Comparison of ENCODE assay signal across 26 mouse cellular contexts in genomic region chr17:73055611-73056010, GRCm38 (mm10). TPM values are rescaled to one million over a fixed set of nuclear protein-coding genes. Genes with fewer than 3 reads are reported as not detected.
DNase-seq lines count a peak whose midpoint lies in the region; ATAC-seq and TF ChIP-seq lines count a peak whose summit lies in the region.
"Had no signal": no experiment of that assay in that cellular context is flagged by ENCODE, and none has a peak within 500 bp of the region (broad histone marks: within the 10 kb centered on the region; RNA-seq: fewer than 3 reads in every experiment).

No protein-coding gene starts in this region.

- H3K4me2 ChIP-seq in kidney, embryonic 14.5 days (replicated peaks; ENCODE audit: low read depth, low read length), result no peak overlapping the region
- H3K4me2 ChIP-seq: embryonic facial prominence, embryonic 12.5 days; embryonic facial prominence, embryonic 15.5 days; hindbrain, embryonic 13.5 days had no signal

- no peaks in the 10 kb centered on the region for H3K36me3 ChIP-seq in kidney, embryonic 14.5 days (ENCODE audit: control insufficient read depth, insufficient read depth, low read length)
- H3K36me3 ChIP-seq in thymus, adult 2 months (ENCODE audit: control insufficient read depth, insufficient read depth, low read length), result no peaks in the 10 kb centered on the region
- H3K36me3 ChIP-seq: embryonic facial prominence, embryonic 12.5 days; embryonic facial prominence, embryonic 15.5 days; G1E; hindbrain, embryonic 10.5 days; hindbrain, embryonic 13.5 days had no signal

- no peak overlapping the region for H3K4me3 ChIP-seq in kidney, embryonic 14.5 days (ENCODE audit: low read length)
- H3K4me3 ChIP-seq in thymus, adult 2 months (ENCODE audit: control insufficient read depth, insufficient read depth, low read length), result no peak overlapping the region
- H3K4me3 ChIP-seq: embryonic facial prominence, embryonic 12.5 days; embryonic facial prominence, embryonic 15.5 days; gastrocnemius, adult 2 months; hindbrain, embryonic 10.5 days; hindbrain, embryonic 13.5 days had no signal

- WGBS in kidney, embryonic 14.5 days, result 70% methylated on average over 6 of the region's 6 CpGs
- WGBS in thymus, adult 2 months, result 88% methylated on average over 6 of the region's 6 CpGs

- TF ChIP-seq CTCF in thymus, adult 2 months (IDR thresholded peaks at IDR 0.05; ENCODE audit: borderline replicate concordance, control insufficient read depth, extremely low read depth, insufficient read depth, low read length, poor library complexity), result no peak

- no peak for TF ChIP-seq POLR2A in thymus, adult 2 months (IDR thresholded peaks at IDR 0.05; ENCODE audit: control insufficient read depth, extremely low read depth, insufficient read depth, low read length, poor library complexity)

- no peak for ATAC-seq in kidney, embryonic 14.5 days (ENCODE audit: low FRiP score, low TSS enrichment)
- ATAC-seq in CD4-positive, CD25-positive, alpha-beta regulatory T cell, adult 4 months, result peak; percentile 39
- ATAC-seq: forebrain, embryonic 14.5 days; forebrain, postnatal 0 days; hindbrain, embryonic 16.5 days; Patski had no signal

- H3K4me1 ChIP-seq in kidney, embryonic 14.5 days (ENCODE audit: control insufficient read depth, insufficient read depth, low read length), result peaks cover 16% of the 10 kb centered on the region; the same call in 1 of the 2 replicates
- H3K4me1 ChIP-seq in thymus, adult 2 months (replicated peaks; ENCODE audit: control insufficient read depth, insufficient read depth, low read length), result peaks cover 36% of the 10 kb centered on the region

- H3K27me3 ChIP-seq in kidney, embryonic 14.5 days (ENCODE audit: control insufficient read depth, insufficient read depth, low read length), result no peaks in the 10 kb centered on the region
- H3K27me3 ChIP-seq in thymus, adult 2 months (ENCODE audit: control insufficient read depth, insufficient read depth, low read length), result no peaks in the 10 kb centered on the region
- H3K27me3 ChIP-seq: CH12.LX; embryonic facial prominence, embryonic 12.5 days; embryonic facial prominence, embryonic 15.5 days; Patski had no signal

- no peak overlapping the region for H3K9ac ChIP-seq in kidney, embryonic 14.5 days (ENCODE audit: low read depth, low read length)
- H3K9ac ChIP-seq: embryonic facial prominence, embryonic 12.5 days; embryonic facial prominence, embryonic 15.5 days; forebrain, postnatal 0 days; hindbrain, embryonic 13.5 days had no signal

- H3K9me3 ChIP-seq in kidney, embryonic 14.5 days (ENCODE audit: control insufficient read depth, low read length), result no peaks in the 10 kb centered on the region; the same call in 1 of the 2 replicates
- H3K9me3 ChIP-seq: embryonic facial prominence, embryonic 12.5 days; embryonic facial prominence, embryonic 15.5 days; G1E; hindbrain, embryonic 10.5 days; hindbrain, embryonic 13.5 days had no signal

- no peak for DNase-seq in kidney, postnatal 14 days
- DNase-seq in thymus, adult 2 months, result no peak
- no peak for DNase-seq in thymus, postnatal 4 days
- DNase-seq in retina, embryonic 14.5 days (ENCODE audit: low spot score), result no peak
- DNase-seq: adrenal gland, postnatal 10 days; adrenal gland, postnatal 36 days; cerebellum, adult 11 months; cerebellum, adult 2 months; cerebellum, adult 9-11 months; cerebellum, postnatal 25 days; forebrain, postnatal 0 days; gastrocnemius, adult 2 months; gastrocnemius, postnatal 14 days; heart, adult 18-20 months; heart, postnatal 36 days had no signal

- 0 out of 2 replicates have a peak overlapping the region, but pooled peaks have one; percentile 24 for H3K27ac ChIP-seq in kidney, embryonic 14.5 days (ENCODE audit: low read depth, low read length)
- H3K27ac ChIP-seq in thymus, adult 2 months (ENCODE audit: control insufficient read depth, insufficient read depth, low read length), result peak overlapping the region; percentile 98
- H3K27ac ChIP-seq: embryonic facial prominence, embryonic 12.5 days; embryonic facial prominence, embryonic 15.5 days; gastrocnemius, adult 2 months; hindbrain, embryonic 10.5 days; hindbrain, embryonic 13.5 days had no signal

RNA-seq across cellular contexts. Expression of gene Lclat1, which starts 52.2 kb away (rescaled TPM):
- polyA plus RNA-seq in kidney, embryonic 14.5 days (2014; fragmentation: Nextera tagmentation; extraction: Ambion mirVana), result 13.6 and 24.9 TPM in 2 replicates
- 5.4 and 6.4 TPM in 2 replicates for polyA plus RNA-seq in thymus, adult 2 months (2012; rRNA removed)
- 10 to 100 TPM; 83.5 to 84.1 TPM for polyA plus RNA-seq in CD4-positive, CD25-positive, alpha-beta regulatory T cell, adult 4 months (2017; shearing (Covaris generic))
